ENCODE assay signal across 10 mouse cellular contexts in genomic region chr12:33956576-33957399, GRCm38 (mm10). TPM values are rescaled to one million over a fixed set of nuclear protein-coding genes. Genes with fewer than 3 reads are reported as not detected.
DNase-seq lines count a peak whose midpoint lies in the region; ATAC-seq and TF ChIP-seq lines count a peak whose summit lies in the region.
"Had no signal": no experiment of that assay in that cellular context is flagged by ENCODE, and none has a peak within 500 bp of the region (broad histone marks: within the 10 kb centered on the region; RNA-seq: fewer than 3 reads in every experiment).

No protein-coding gene starts in this region.

- peak; percentile 19 for DNase-seq in gastrocnemius, postnatal 25 days
- DNase-seq in gastrocnemius, adult 8-10 months (ENCODE audit: low spot score in 2 of 2): no peak
- DNase-seq in hindbrain, postnatal 0 days (ENCODE audit: low spot score): no peak
- DNase-seq in urinary bladder, postnatal 36 days (ENCODE audit: low spot score in 2 of 2): no peak
- no peak for DNase-seq in frontal cortex, postnatal 36 days (ENCODE audit: low spot score in 2 of 2)

- TF ChIP-seq POLR2A in ES-Bruce4 (IDR thresholded peaks at IDR 0.05; ENCODE audit: insufficient read depth, low read length): no peak

- peak overlapping the region; percentile 72 for H3K9ac ChIP-seq in ES-Bruce4 (ENCODE audit: low read depth, poor library complexity, severe bottlenecking)
- peak overlapping the region; percentile 55 for H3K9ac ChIP-seq in embryonic facial prominence, embryonic 15.5 days
- H3K9ac ChIP-seq in hindbrain, postnatal 0 days (replicated peaks; ENCODE audit: low read length): no peak overlapping the region
- no peak overlapping the region for H3K9ac ChIP-seq in neural tube, embryonic 13.5 days

- TF ChIP-seq CTCF in ES-Bruce4 (IDR thresholded peaks at IDR 0.05; ENCODE audit: low read depth, low read length): no peak
- TF ChIP-seq CTCF in hindbrain, postnatal 0 days (IDR thresholded peaks at IDR 0.05; ENCODE audit: low read depth): no peak

- no peaks in the 10 kb centered on the region for H3K4me1 ChIP-seq in ES-Bruce4 (ENCODE audit: control insufficient read depth, insufficient read depth, low read length)
- peaks cover 10% of the 10 kb centered on the region; the same call in 1 of the 2 replicates for H3K4me1 ChIP-seq in embryonic facial prominence, embryonic 15.5 days
- H3K4me1 ChIP-seq in hindbrain, postnatal 0 days (ENCODE audit: insufficient read depth, low read length): no peaks in the 10 kb centered on the region
- peaks cover 28% of the 10 kb centered on the region for H3K4me1 ChIP-seq in neural tube, embryonic 13.5 days (replicated peaks)

- H3K36me3 ChIP-seq in ES-Bruce4 (ENCODE audit: control insufficient read depth, insufficient read depth, low read length, poor library complexity, severe bottlenecking): no peaks in the 10 kb centered on the region
- H3K36me3 ChIP-seq in embryonic facial prominence, embryonic 15.5 days: no peaks in the 10 kb centered on the region
- H3K36me3 ChIP-seq in hindbrain, postnatal 0 days (ENCODE audit: insufficient read depth, low read length): no peaks in the 10 kb centered on the region
- no peaks in the 10 kb centered on the region for H3K36me3 ChIP-seq in neural tube, embryonic 13.5 days
- H3K36me3 ChIP-seq: G1E had no signal

- TF ChIP-seq EP300 in ES-Bruce4 (IDR thresholded peaks at IDR 0.05; ENCODE audit: insufficient read depth, low read depth, low read length): no peak

- 1% methylated on average over 42 of the region's 43 CpGs for WGBS in embryonic facial prominence, embryonic 15.5 days
- WGBS in hindbrain, postnatal 0 days: under 1% methylated on average over 43 of the region's 43 CpGs
- under 1% methylated on average over 43 of the region's 43 CpGs for WGBS in neural tube, embryonic 13.5 days

- 0 out of 2 replicates have a peak, but pooled peaks have one; percentile 2 for ATAC-seq in embryonic facial prominence, embryonic 15.5 days (ENCODE audit: insufficient number of reproducible peaks, low FRiP score, low TSS enrichment, low read depth)
- no peak for ATAC-seq in hindbrain, postnatal 0 days
- peak; percentile 37 for ATAC-seq in neural tube, embryonic 13.5 days (ENCODE audit: low read depth)

- H3K4me2 ChIP-seq in embryonic facial prominence, embryonic 15.5 days (replicated peaks): peak overlapping the region; percentile 51
- H3K4me2 ChIP-seq in hindbrain, postnatal 0 days (ENCODE audit: low read depth, low read length): peak overlapping the region; percentile 58
- H3K4me2 ChIP-seq in neural tube, embryonic 13.5 days: peak overlapping the region; percentile 64

- H3K27ac ChIP-seq in ES-Bruce4 (ENCODE audit: insufficient read depth, low read length): no peak overlapping the region
- peak overlapping the region; percentile 96 for H3K27ac ChIP-seq in embryonic facial prominence, embryonic 15.5 days (replicated peaks)
- H3K27ac ChIP-seq in hindbrain, postnatal 0 days: no peak overlapping the region; the same call in 1 of the 2 replicates
- H3K27ac ChIP-seq in neural tube, embryonic 13.5 days (replicated peaks): peak overlapping the region; percentile 56; the same call in 1 of the 2 replicates

- H3K27me3 ChIP-seq in ES-Bruce4 (ENCODE audit: control insufficient read depth, insufficient read depth, low read length, poor library complexity, severe bottlenecking): peaks cover 25% of the 10 kb centered on the region
- peaks cover 29% of the 10 kb centered on the region for H3K27me3 ChIP-seq in embryonic facial prominence, embryonic 15.5 days
- H3K27me3 ChIP-seq in hindbrain, postnatal 0 days (ENCODE audit: insufficient read depth, low read length): peaks cover 66% of the 10 kb centered on the region
- peaks cover 87% of the 10 kb centered on the region for H3K27me3 ChIP-seq in neural tube, embryonic 13.5 days

- peak overlapping the region; percentile 62 for H3K4me3 ChIP-seq in ES-Bruce4 (ENCODE audit: low read depth, low read length)
- H3K4me3 ChIP-seq in embryonic facial prominence, embryonic 15.5 days (replicated peaks): peak overlapping the region; percentile 74
- H3K4me3 ChIP-seq in hindbrain, postnatal 0 days (ENCODE audit: low read length): peak overlapping the region; percentile 43
- H3K4me3 ChIP-seq in neural tube, embryonic 13.5 days: peak overlapping the region; percentile 47

- no peaks in the 10 kb centered on the region for H3K9me3 ChIP-seq in ES-Bruce4 (replicated peaks; ENCODE audit: control insufficient read depth, insufficient read depth, low read length, poor library complexity, severe bottlenecking)
- no peaks in the 10 kb centered on the region for H3K9me3 ChIP-seq in embryonic facial prominence, embryonic 15.5 days (replicated peaks)
- H3K9me3 ChIP-seq in hindbrain, postnatal 0 days (ENCODE audit: low read length): no peaks in the 10 kb centered on the region
- H3K9me3 ChIP-seq in neural tube, embryonic 13.5 days: no peaks in the 10 kb centered on the region

RNA-seq across cellular contexts. Expression of gene Twist1, which starts 0.7 kb away (rescaled TPM):
- total RNA-seq in gastrocnemius, postnatal 25 days (2021): 1 to 10 TPM; 1.8 to 4.9 TPM
- total RNA-seq in gastrocnemius, adult 8-10 months (2022): 1 to 10 TPM in 1 of 4 experiments, under 1 TPM in 3; 0.24 to 2.1 (median 0.67) TPM
- 3.4 and 6.2 TPM in 2 replicates for polyA plus RNA-seq in ES-Bruce4 (2011; ENCODE audit: insufficient read depth, insufficient read length, low read depth, missing spikeins)
- 39.9 and 40.8 TPM in 2 replicates for polyA plus RNA-seq in embryonic facial prominence, embryonic 15.5 days (2015; fragmentation: Nextera tagmentation; extraction: Ambion mirVana)
- 1.5 and 3.7 TPM in 2 replicates for total RNA-seq in hindbrain, postnatal 0 days (2014; rRNA removed)
- polyA plus RNA-seq in hindbrain, postnatal 0 days (2015; fragmentation: Nextera tagmentation; extraction: Ambion mirVana): 1.1 TPM in 2 replicates
- polyA plus RNA-seq in neural tube, embryonic 13.5 days (2015; fragmentation: Nextera tagmentation; extraction: Ambion mirVana): 3.2 and 5.2 TPM in 2 replicates
- total RNA-seq: G1E; hematopoietic stem cell, adult 5-6 weeks had no signal
- polyA plus RNA-seq: G1E had no signal

RNA-seq across cellular contexts. Expression of gene Ferd3l, which starts 28.6 kb away (rescaled TPM):
- total RNA-seq in gastrocnemius, postnatal 25 days (2021): not detected
- not detected for total RNA-seq in gastrocnemius, adult 8-10 months (2022)
- polyA plus RNA-seq in ES-Bruce4 (2011; ENCODE audit: insufficient read depth, insufficient read length, low read depth, missing spikeins): not detected in 2 replicates
- polyA plus RNA-seq in embryonic facial prominence, embryonic 15.5 days (2015; fragmentation: Nextera tagmentation; extraction: Ambion mirVana): not detected in 2 replicates
- total RNA-seq in hindbrain, postnatal 0 days (2014; rRNA removed): 1.4 TPM in 1 of 2 replicates, not detected in the other
- 0.16 and 0.28 TPM in 2 replicates for polyA plus RNA-seq in hindbrain, postnatal 0 days (2015; fragmentation: Nextera tagmentation; extraction: Ambion mirVana)
- 0.70 and 1.0 TPM in 2 replicates for polyA plus RNA-seq in neural tube, embryonic 13.5 days (2015; fragmentation: Nextera tagmentation; extraction: Ambion mirVana)
- total RNA-seq: hematopoietic stem cell, adult 5-6 weeks had no signal
- polyA plus RNA-seq: G1E had no signal

Comparison
In these comparisons a context has a peak if more than half of its experiments do, and no peak if none do; other contexts are left out.
1. H3K27ac ChIP-seq: peak in embryonic facial prominence, embryonic 15.5 days (single experiment) and neural tube, embryonic 13.5 days (single experiment); none in ES-Bruce4 (single experiment) and hindbrain, postnatal 0 days (single experiment).
2. H3K9ac ChIP-seq: peak in ES-Bruce4 (single experiment) and embryonic facial prominence, embryonic 15.5 days (single experiment); none in hindbrain, postnatal 0 days (single experiment) and neural tube, embryonic 13.5 days (single experiment).
3. Peak in every context shown above with its lines, with median percentiles within 50 percentile points of each other: H3K4me3 ChIP-seq and H3K4me2 ChIP-seq.